Comparison of ENCODE assay signal across 15 mouse cellular contexts in genomic region chr12:91183928-91184327, GRCm38 (mm10).
"Had no signal": no experiment of that assay in that cellular context is flagged by ENCODE, and none has a peak within 500 bp of the region (broad histone marks: within the 10 kb centered on the region; RNA-seq: fewer than 3 reads in every experiment).

No protein-coding gene starts in this region.

- H3K36me3 ChIP-seq: limb, embryonic 12.5 days; lung, embryonic 15.5 days; midbrain, embryonic 10.5 days; midbrain, embryonic 15.5 days; neural tube, embryonic 13.5 days had no signal

- H3K27ac ChIP-seq: limb, embryonic 12.5 days; liver, embryonic 13.5 days; lung, embryonic 15.5 days; midbrain, embryonic 10.5 days; midbrain, embryonic 15.5 days; neural tube, embryonic 13.5 days; stomach, postnatal 0 days had no signal

- H3K4me1 ChIP-seq: limb, embryonic 12.5 days; liver, embryonic 13.5 days; lung, embryonic 15.5 days; midbrain, embryonic 10.5 days; midbrain, embryonic 15.5 days; neural tube, embryonic 13.5 days had no signal

- DNase-seq: kidney, adult 18-20 months; kidney, postnatal 10 days; layer of hippocampus, postnatal 36 days; liver; liver, embryonic 13.5 days; liver, postnatal 0 days; retina, postnatal 1 day; right cerebral cortex, postnatal 4 days; thymus, postnatal 25 days had no signal

- H3K27me3 ChIP-seq: limb, embryonic 12.5 days; liver, embryonic 13.5 days; lung, embryonic 15.5 days; midbrain, embryonic 15.5 days; neural tube, embryonic 13.5 days had no signal

- H3K4me3 ChIP-seq: limb, embryonic 12.5 days; liver, embryonic 13.5 days; lung, embryonic 15.5 days; midbrain, embryonic 10.5 days; midbrain, embryonic 15.5 days; neural tube, embryonic 13.5 days had no signal
